Mouse (Mus musculus): ENCODE data around the gene Chchd5. TPM values are rescaled to one million over a fixed set of nuclear protein-coding genes. Genes with fewer than 3 reads are reported as not detected.

The Chchd5 gene
- total RNA-seq, 2 experiments from 2014 or later: 8.4 to 8.7 TPM

Other genes with a start within 250 kb of the Chchd5 start
- gene Zc3h8, start 185.6 kb upstream of the Chchd5 start, total RNA-seq (2021): 1 to 10 TPM; 7.5 to 7.8 TPM
- gene Zc3h6, start 162.3 kb upstream of the Chchd5 start, total RNA-seq (2021): 1 to 10 TPM; 5.0 to 7.6 TPM
- gene Gm10762, start 162.0 kb upstream of the Chchd5 start, total RNA-seq (2021): 10 to 100 TPM; 15.3 to 15.7 TPM
- not detected for gene Vinac1, start 81.5 kb upstream of the Chchd5 start, total RNA-seq (2021)
- gene Ttl, start 63.8 kb upstream of the Chchd5 start, total RNA-seq (2021): 1 to 10 TPM; 5.6 to 6.5 TPM
- 10 to 100 TPM in 1 of 2 experiments, 1 to 10 TPM in 1; 8.9 to 11.7 TPM for gene Polr1b, start 28.7 kb upstream of the Chchd5 start, total RNA-seq (2021)
- 10 to 100 TPM in 1 of 2 experiments, 1 to 10 TPM in 1; 7.9 to 10.5 TPM for gene Slc20a1, start 69.1 kb downstream of the Chchd5 start, total RNA-seq (2021)
- under 1 TPM; 0.47 to 0.69 TPM for gene Ckap2l, start 167.5 kb downstream of the Chchd5 start, total RNA-seq (2021)
- gene Il1a, start 180.3 kb downstream of the Chchd5 start, total RNA-seq (2021): not detected
- gene Il1b, start 241.4 kb downstream of the Chchd5 start, total RNA-seq (2021): not detected

All from gastrocnemius, postnatal 36 days (tissue).